Mouse (Mus musculus) ovary, postnatal 36 days (tissue): ENCODE results near the gene Ikzf4.

Source experiments
- DNase-seq: peaks from one replicate; pipeline ENCODE4 v3.0.0; 2022; ENCODE audit warnings: low spot score, mixed read lengths

Ikzf4 gene

GRCm38 (mm10) chr10:128645111-128646011, at the start of gene Ikzf4:
Ikzf4 (minus strand) TSS chr10:128645991.
- peak; percentile 41 for DNase-seq

GRCm38 (mm10) chr10:128695411-128695991, 49.7 kb upstream of the Ikzf4 start:
- no peak for DNase-seq

GRCm38 (mm10) chr10:128674469-128675008, 28.7 kb upstream of the Ikzf4 start:
- DNase-seq: no peak

- DNase-seq: peak; percentile 82
Observed at GRCm38 (mm10) chr10:128673763-128674468, 28.1 kb upstream of the Ikzf4 start, which contains the start of gene Suox. Suox (minus strand) TSS chr10:128674073.

- no peak for DNase-seq
Observed at GRCm38 (mm10) chr10:128671148-128671547, 25.4 kb upstream of the Ikzf4 start.

GRCm38 (mm10) chr10:128668790-128669672, 23.2 kb upstream of the Ikzf4 start:
- DNase-seq: peak; percentile 70

- DNase-seq: no peak
Observed at GRCm38 (mm10) chr10:128665806-128666205, 20.0 kb upstream of the Ikzf4 start.

GRCm38 (mm10) chr10:128665307-128665706, 19.5 kb upstream of the Ikzf4 start:
- DNase-seq: no peak

GRCm38 (mm10) chr10:128664808-128665207, 19.0 kb upstream of the Ikzf4 start:
- DNase-seq: no peak

GRCm38 (mm10) chr10:128663441-128664220, 17.8 kb upstream of the Ikzf4 start:
- DNase-seq: no peak

GRCm38 (mm10) chr10:128662465-128662864, 16.7 kb upstream of the Ikzf4 start:
- no peak for DNase-seq

- DNase-seq: no peak
Observed at GRCm38 (mm10) chr10:128659490-128659889, 13.7 kb upstream of the Ikzf4 start.

GRCm38 (mm10) chr10:128657844-128658243, 12.1 kb upstream of the Ikzf4 start:
- no peak for DNase-seq

GRCm38 (mm10) chr10:128656731-128657130, 10.9 kb upstream of the Ikzf4 start:
- no peak for DNase-seq

- DNase-seq: no peak
Observed at GRCm38 (mm10) chr10:128655254-128655653, 9.5 kb upstream of the Ikzf4 start.

- no peak for DNase-seq
Observed at GRCm38 (mm10) chr10:128653866-128654265, 8.1 kb upstream of the Ikzf4 start.

- no peak for DNase-seq
Observed at GRCm38 (mm10) chr10:128646139-128647089, 623 bp upstream of the Ikzf4 start.

- DNase-seq: no peak
Observed at GRCm38 (mm10) chr10:128642749-128643148, 3.0 kb downstream of the Ikzf4 start.

GRCm38 (mm10) chr10:128641871-128642270, 3.9 kb downstream of the Ikzf4 start:
- DNase-seq: no peak
